Mouse (Mus musculus) forebrain, postnatal 0 days (tissue): ENCODE measurements around the gene Nphs1. TPM values are rescaled to one million over a fixed set of nuclear protein-coding genes. Genes with fewer than 3 reads are reported as not detected.

Experiments
- ATAC-seq: fragments of 200-750 bp; cut with Nextera tagmentation; 2 replicates; pipeline ENCODE4 v1.8.0; 2017; ENCODE audit warnings: mild to moderate bottlenecking, moderate library complexity
- DNase-seq: peaks from one replicate; pipeline ENCODE4 v3.0.0-alpha.2; 2015
- H3K27ac ChIP-seq: fragments of 300-500 bp; sonication (generic); 2 replicates; pipeline ENCODE4 v1.5.1; 2014; ENCODE audit warnings: low read depth, mild to moderate bottlenecking, antibody characterized with exemption, low read length, moderate library complexity, mixed read lengths
- H3K27me3 ChIP-seq: fragments of 300-500 bp; sonication (generic); 2 replicates; pipeline ENCODE4 v1.6.1; 2014; ENCODE audit warnings: mild to moderate bottlenecking, low read length, mixed read lengths; ENCODE audit not compliant: insufficient read depth
- H3K36me3 ChIP-seq: fragments of 300-500 bp; sonication (generic); 2 replicates; pipeline ENCODE4 v1.6.1; 2014; ENCODE audit warnings: mild to moderate bottlenecking, moderate library complexity; ENCODE audit not compliant: insufficient read depth
- H3K4me1 ChIP-seq: fragments of 300-500 bp; sonication (generic); 2 replicates; pipeline ENCODE4 v1.6.1; 2014; ENCODE audit warnings: antibody characterized with exemption; ENCODE audit not compliant: insufficient read depth
- H3K4me2 ChIP-seq: fragments of 300-500 bp; sonication (generic); 2 replicates; pipeline ENCODE4 v1.6.1; 2014; ENCODE audit warnings: low read depth, mild to moderate bottlenecking, moderate library complexity
- H3K4me3 ChIP-seq: fragments of 300-500 bp; sonication (generic); 2 replicates; pipeline ENCODE4 v1.5.1; 2014; ENCODE audit warnings: low read depth, low read length, mixed read lengths
- H3K9ac ChIP-seq: fragments of 300-500 bp; sonication (generic); 2 replicates; pipeline ENCODE4 v1.6.1; 2014; ENCODE audit warnings: mild to moderate bottlenecking
- H3K9me3 ChIP-seq: fragments of 300-500 bp; sonication (generic); 2 replicates; pipeline ENCODE4 v1.6.1; 2016; ENCODE audit warnings: low read length
- CTCF ChIP-seq: sonication (generic); IDR thresholded peaks from 2 replicates; pipeline ENCODE4 v1.5.1; 2016; ENCODE audit warnings: antibody characterized with exemption, control low read depth, low read depth
- WGBS: fragments of 180-500 bp; shearing (Covaris S2); extraction: QIAGEN DNeasy Blood & Tissue Kit; methylation state at CpG from one replicate; pipeline ENCODE4 v1.1.7; 2014; 5-methylcytosine and 5-hydroxymethylcytosine counted together
- polyA plus RNA-seq: library from polyadenylated mRNA; unstranded; fragments of >200 nt; fragmentation: Nextera tagmentation; extraction: Ambion mirVana; gene quantifications from 2 replicates; pipeline ENCODE4 v1.2.1, GENCODE M21; 2015
- total RNA-seq: library from RNA; depleted of rRNA; stranded (reverse); fragments of >200 nt; gene quantifications from 2 replicates; pipeline ENCODE4 v1.2.3, GENCODE M21; 2014; rRNA removed

Nphs1 gene
- 0.08 TPM in 1 of 2 replicates, not detected in the other for total RNA-seq
- polyA plus RNA-seq, result 0.06 and 0.09 TPM in 2 replicates

- H3K27me3 ChIP-seq, result peaks cover 77% of the 10 kb centered on the region
- DNase-seq (peak; percentile 56), ATAC-seq (peak; percentile 92)
- H3K4me1 ChIP-seq, result peaks cover 4% of the 10 kb centered on the region; the same call in 1 of the 2 replicates
- peak within 1 kb of the TSS; percentile 11 for H3K4me3 ChIP-seq
- peak within 1 kb of the TSS; percentile 42 for H3K4me2 ChIP-seq
- WGBS, result 6% methylated on average over 16 of the region's 16 CpGs
- 0 out of 2 replicates have a peak, but pooled peaks cover 4% of the 10 kb centered on the region for H3K9me3 ChIP-seq
- no peak for TF ChIP-seq CTCF
- no peak within 1 kb of the TSS for H3K27ac ChIP-seq
- no peaks in the 10 kb centered on the region for H3K36me3 ChIP-seq
- H3K9ac ChIP-seq, result no peak within 1 kb of the TSS
Measured at GRCm38 (mm10) chr7:30457629-30458330, at the start of gene Nphs1, which contains the start of gene Kirrel2. Gene Nphs1 (plus strand): TSS chr7:30458315. Gene Kirrel2 (minus strand): TSS chr7:30457690.

GRCm38 (mm10) chr7:30408639-30409038 is 49.5 kb upstream of the Nphs1 start:
- DNase-seq (no peak), ATAC-seq (no peak)
- Histone ChIP-seq H3K4me2 (no peak overlapping the region), H3K4me1 (no peaks in the 10 kb centered on the region), H3K36me3 (no peaks in the 10 kb centered on the region), H3K9me3 (no peaks in the 10 kb centered on the region), H3K4me3 (no peak overlapping the region), H3K27ac (no peak overlapping the region), H3K9ac (no peak overlapping the region), H3K27me3 (no peaks in the 10 kb centered on the region)
- TF ChIP-seq CTCF, result no peak
- whole genome bisulfite sequencing, result 86% methylated on average over 3 of the region's 3 CpGs

- no peak overlapping the region for H3K27ac ChIP-seq
- no peaks in the 10 kb centered on the region for H3K4me1 ChIP-seq
- TF ChIP-seq CTCF, result no peak
- no peak for ATAC-seq
- 87% methylated on average over 2 of the region's 2 CpGs for WGBS
- no peak overlapping the region for H3K9ac ChIP-seq
- H3K27me3 ChIP-seq, result no peaks in the 10 kb centered on the region
- no peak overlapping the region for H3K4me3 ChIP-seq
- no peaks in the 10 kb centered on the region for H3K9me3 ChIP-seq
- no peak for DNase-seq
- no peak overlapping the region for H3K4me2 ChIP-seq
- H3K36me3 ChIP-seq, result no peaks in the 10 kb centered on the region
Measured at GRCm38 (mm10) chr7:30409789-30410188, 48.3 kb upstream of the Nphs1 start.

GRCm38 (mm10) chr7:30411023-30411422 is 47.1 kb upstream of the Nphs1 start:
- no peaks in the 10 kb centered on the region for H3K9me3 ChIP-seq
- no peak for DNase-seq
- H3K4me2 ChIP-seq, result no peak overlapping the region
- 81% methylated on average over 3 of the region's 3 CpGs for WGBS
- no peak overlapping the region for H3K4me3 ChIP-seq
- no peaks in the 10 kb centered on the region for H3K4me1 ChIP-seq
- ATAC-seq, result no peak
- no peak for TF ChIP-seq CTCF
- H3K9ac ChIP-seq, result no peak overlapping the region
- H3K27ac ChIP-seq, result no peak overlapping the region
- H3K36me3 ChIP-seq, result no peaks in the 10 kb centered on the region
- H3K27me3 ChIP-seq, result no peaks in the 10 kb centered on the region

GRCm38 (mm10) chr7:30412735-30413147 is 45.4 kb upstream of the Nphs1 start:
- ATAC-seq, result no peak
- 58% methylated on average over 4 of the region's 4 CpGs for WGBS

GRCm38 (mm10) chr7:30413596-30413995 is 44.5 kb upstream of the Nphs1 start, which contains the start of gene Tyrobp:
Gene Tyrobp (plus strand): TSS chr7:30413760.
- Histone ChIP-seq H3K4me3 (no peak within 1 kb of the TSS), H3K36me3 (no peaks in the 10 kb centered on the region), H3K9ac (no peak within 1 kb of the TSS), H3K9me3 (no peaks in the 10 kb centered on the region), H3K27ac (no peak within 1 kb of the TSS), H3K4me2 (no peak within 1 kb of the TSS), H3K27me3 (no peaks in the 10 kb centered on the region), H3K4me1 (no peaks in the 10 kb centered on the region)
- 73% methylated on average over 5 of the region's 5 CpGs for WGBS
- TF ChIP-seq CTCF, result no peak
- no peak for DNase-seq
- no peak for ATAC-seq

More at GRCm38 (mm10) chr7:30412735-30413147, 45.4 kb upstream of the Nphs1 start:
- Histone ChIP-seq H3K9me3 (no peaks in the 10 kb centered on the region), H3K27me3 (no peaks in the 10 kb centered on the region), H3K4me1 (no peaks in the 10 kb centered on the region), H3K4me3 (no peak overlapping the region), H3K4me2 (no peak overlapping the region), H3K36me3 (no peaks in the 10 kb centered on the region), H3K9ac (no peak overlapping the region), H3K27ac (no peak overlapping the region)
- no peak for DNase-seq
- no peak for TF ChIP-seq CTCF

GRCm38 (mm10) chr7:30417856-30418255 is 40.3 kb upstream of the Nphs1 start:
- TF ChIP-seq CTCF, result no peak
- H3K27me3 ChIP-seq, result no peaks in the 10 kb centered on the region
- no peaks in the 10 kb centered on the region for H3K9me3 ChIP-seq
- 80% methylated on average over 9 of the region's 9 CpGs for WGBS
- H3K4me1 ChIP-seq, result no peaks in the 10 kb centered on the region; the same call in 1 of the 2 replicates
- no peak overlapping the region for H3K4me3 ChIP-seq
- ATAC-seq, result no peak
- H3K36me3 ChIP-seq, result no peaks in the 10 kb centered on the region
- H3K4me2 ChIP-seq, result no peak overlapping the region
- H3K9ac ChIP-seq, result no peak overlapping the region
- no peak for DNase-seq
- H3K27ac ChIP-seq, result no peak overlapping the region
